Mouse (Mus musculus): Measurements from ENCODE around the gene Myh10.

- TF ChIP-seq USF1 (IDR thresholded peaks at IDR 0.05; ENCODE audit: low read depth) (no peak), E2F4 (IDR thresholded peaks at IDR 0.05; ENCODE audit: insufficient read depth) (no peak), MYOD1 (IDR thresholded peaks at IDR 0.05; ENCODE audit: control insufficient read depth in 1 of 3, insufficient read length in 2 of 3, low read depth in 2 of 3) (no peak), POLR2A (IDR thresholded peaks at IDR 0.05; ENCODE audit: insufficient read length, low read depth) (no peak), REST (IDR thresholded peaks at IDR 0.05; ENCODE audit: insufficient read depth, insufficient read length) (no peak), SRF (IDR thresholded peaks at IDR 0.05; ENCODE audit: control insufficient read depth, insufficient read length, low read depth) (no peak), MAX (IDR thresholded peaks at IDR 0.05; ENCODE audit: low read depth) (no peak), POLR2AphosphoS2 (IDR thresholded peaks at IDR 0.05; ENCODE audit: insufficient read length, low read depth) (no peak), TCF3 (IDR thresholded peaks at IDR 0.05; ENCODE audit: insufficient read length, low read depth) (no peak), TCF12 (IDR thresholded peaks at IDR 0.05; ENCODE audit: insufficient read depth, poor library complexity, severe bottlenecking) (no peak)
Observed at GRCm38 (mm10) chr11:68732066-68732465, 40.7 kb downstream of the Myh10 start.

All from myocyte (in vitro differentiated cells).